Mouse (Mus musculus): ENCODE data around the gene Myo16. TPM values are rescaled to one million over a fixed set of nuclear protein-coding genes. Genes with fewer than 3 reads are reported as not detected.
A peak's percentile ranks its signal among the peaks of the same experiment; 100 is the strongest.

Myo16 gene
- total and polyA plus RNA-seq, 3 experiments, result 1.4 to 3.8 TPM; not detected in 1

DNA sequence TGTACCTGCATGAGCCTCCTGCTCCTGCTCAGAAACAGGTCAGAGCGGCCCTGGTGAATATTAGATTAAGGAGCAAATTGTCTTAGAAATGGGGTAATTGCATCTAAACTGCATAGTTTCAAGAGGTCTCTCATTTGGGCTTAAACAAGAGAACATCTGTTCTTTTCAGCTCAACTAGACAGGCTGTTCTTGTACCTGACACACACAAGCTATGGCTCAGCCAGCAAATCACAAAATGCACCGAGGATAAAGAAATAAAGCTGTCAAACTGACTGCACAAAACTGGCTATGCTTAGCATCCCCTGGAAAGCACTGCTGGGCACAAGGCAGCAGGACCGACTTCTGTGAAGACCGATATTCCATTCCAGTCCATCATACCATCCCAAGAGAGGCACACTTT, 372.0 kb downstream of the Myo16 start:
- TF ChIP-seq POLR2A (IDR thresholded peaks at IDR 0.05; ENCODE audit: insufficient read depth, low read depth, low read length) (no peak), CTCF (IDR thresholded peaks at IDR 0.05) (no peak), EP300 (IDR thresholded peaks at IDR 0.05; ENCODE audit: insufficient read depth, low read depth, low read length) (no peak)
- Histone ChIP-seq H3K79me2 (replicated peaks; ENCODE audit: control insufficient read depth, insufficient read depth, low read length) (no peaks in the 10 kb centered on the region), H3K4me3 (no peak overlapping the region), H3K27me3 (ENCODE audit: control insufficient read depth, insufficient read depth, low read length) (no peaks in the 10 kb centered on the region), H3K27ac (no peak overlapping the region), H3K36me3 (ENCODE audit: control insufficient read depth, insufficient read depth, low read length) (no peaks in the 10 kb centered on the region), H3K9ac (ENCODE audit: low read depth, low read length) (no peak overlapping the region), H3K4me1 (ENCODE audit: control insufficient read depth, insufficient read depth, low read length) (no peaks in the 10 kb centered on the region)
- no peak for DNase-seq
- 86% methylated on average over 4 of the region's 4 CpGs for WGBS
- intact Hi-C loops (cut with DNase I), result no loop called here

DNA sequence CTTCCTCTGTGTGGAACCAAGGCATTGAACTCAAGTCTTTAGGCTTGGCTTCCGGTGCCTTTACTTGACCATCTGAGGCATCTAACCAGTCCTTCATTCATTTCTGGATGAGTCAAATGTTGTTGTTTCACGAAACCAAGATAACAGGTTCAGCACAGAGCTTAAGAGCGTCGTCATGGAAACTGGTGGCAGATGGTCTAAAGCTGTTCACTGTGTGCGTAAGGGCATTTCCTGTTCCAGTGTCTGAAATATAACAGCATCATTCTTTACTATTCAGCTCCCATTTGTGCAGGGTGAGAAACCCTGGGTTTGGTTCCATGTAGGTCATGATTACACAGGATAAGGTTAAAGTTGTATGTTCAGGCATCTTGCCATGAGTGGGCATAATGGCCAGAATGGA, 372.9 kb downstream of the Myo16 start:
- no peak for DNase-seq
- no peaks in the 10 kb centered on the region for H3K4me1 ChIP-seq (ENCODE audit: control insufficient read depth, insufficient read depth, low read length)
- intact Hi-C loops (cut with DNase I), result no loop called here
- H3K27ac ChIP-seq, result no peak overlapping the region
- H3K27me3 ChIP-seq (ENCODE audit: control insufficient read depth, insufficient read depth, low read length), result no peaks in the 10 kb centered on the region
- H3K36me3 ChIP-seq (ENCODE audit: control insufficient read depth, insufficient read depth, low read length), result no peaks in the 10 kb centered on the region
- no peak overlapping the region for H3K4me3 ChIP-seq
- H3K79me2 ChIP-seq (replicated peaks; ENCODE audit: control insufficient read depth, insufficient read depth, low read length), result no peaks in the 10 kb centered on the region
- no peak overlapping the region for H3K9ac ChIP-seq (ENCODE audit: low read depth, low read length)
- TF ChIP-seq EP300 (IDR thresholded peaks at IDR 0.05; ENCODE audit: insufficient read depth, low read depth, low read length) (no peak), POLR2A (IDR thresholded peaks at IDR 0.05; ENCODE audit: insufficient read depth, low read depth, low read length) (no peak), CTCF (IDR thresholded peaks at IDR 0.05) (no peak)
- 42% methylated on average over 5 of the region's 5 CpGs for WGBS

DNA sequence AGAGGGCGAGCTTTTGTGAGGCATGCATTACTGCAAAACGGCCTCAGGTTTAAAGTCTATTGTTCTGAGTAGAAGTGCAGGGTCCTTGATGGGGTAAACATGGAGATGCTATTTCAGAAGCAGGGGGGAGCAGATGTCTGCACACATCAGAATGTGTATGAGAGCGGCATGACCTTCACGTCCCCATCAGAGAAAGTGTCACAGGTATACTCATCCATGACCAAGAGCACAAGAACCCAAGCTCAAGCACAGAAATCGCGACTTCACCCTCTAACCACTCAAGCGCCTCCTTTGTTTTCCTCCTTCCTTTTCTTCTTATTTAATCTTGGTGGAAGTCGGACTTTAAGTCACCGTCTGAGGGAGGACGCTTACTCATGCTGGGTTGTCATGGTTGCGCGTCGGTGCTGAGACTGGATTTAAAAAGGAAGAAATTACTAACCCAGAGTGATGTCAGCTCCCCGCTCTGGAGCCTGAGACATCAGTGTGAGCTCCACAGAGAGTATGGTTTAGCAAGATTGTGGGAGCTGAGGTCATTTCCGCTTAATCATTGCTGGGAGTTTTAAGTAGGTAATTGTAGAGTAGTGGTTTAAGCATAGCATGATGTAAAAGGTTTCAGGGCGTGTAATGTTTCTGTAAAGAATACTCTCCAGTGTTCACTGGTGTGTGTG, 381.0 kb downstream of the Myo16 start:
- H3K79me2 ChIP-seq (replicated peaks; ENCODE audit: control insufficient read depth, insufficient read depth, low read length), result no peaks in the 10 kb centered on the region
- no peak overlapping the region for H3K27ac ChIP-seq
- H3K9ac ChIP-seq (ENCODE audit: low read depth, low read length), result no peak overlapping the region
- H3K36me3 ChIP-seq (ENCODE audit: control insufficient read depth, insufficient read depth, low read length), result no peaks in the 10 kb centered on the region
- WGBS, result 51% methylated on average over 16 of the region's 16 CpGs
- intact Hi-C loops (cut with DNase I), result no loop called here
- no peaks in the 10 kb centered on the region for H3K27me3 ChIP-seq (ENCODE audit: control insufficient read depth, insufficient read depth, low read length)
- DNase-seq, result peak in 1 of 2 experiments; percentile 3
- H3K4me3 ChIP-seq, result no peak overlapping the region
- TF ChIP-seq EP300 (IDR thresholded peaks at IDR 0.05; ENCODE audit: insufficient read depth, low read depth, low read length) (no peak), POLR2A (IDR thresholded peaks at IDR 0.05; ENCODE audit: insufficient read depth, low read depth, low read length) (no peak), CTCF (IDR thresholded peaks at IDR 0.05) (no peak)
- H3K4me1 ChIP-seq (ENCODE audit: control insufficient read depth, insufficient read depth, low read length), result no peaks in the 10 kb centered on the region

DNA sequence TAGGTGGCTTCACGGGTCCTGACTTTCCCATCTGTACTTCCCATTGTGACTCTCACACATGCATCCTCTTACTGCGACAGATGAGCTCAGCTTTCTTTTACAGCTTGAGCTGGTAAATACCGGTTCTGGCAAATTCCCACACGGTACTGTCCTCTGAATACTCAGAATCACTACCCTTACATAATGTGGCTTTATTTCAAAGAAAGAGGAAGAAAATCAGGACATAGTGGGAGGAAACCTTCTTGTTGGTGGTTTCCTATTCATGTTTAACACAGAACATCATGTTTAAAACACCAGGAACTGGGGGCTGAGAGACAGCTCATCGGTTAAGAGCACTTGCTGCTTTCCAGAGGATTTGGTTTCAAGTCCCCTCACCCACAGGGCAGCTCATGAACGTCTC, 384.6 kb downstream of the Myo16 start:
- intact Hi-C loops (cut with DNase I), result no loop called here
- DNase-seq, result no peak
- 62% methylated on average over 6 of the region's 6 CpGs for WGBS
- Histone ChIP-seq H3K36me3 (ENCODE audit: control insufficient read depth, insufficient read depth, low read length) (no peaks in the 10 kb centered on the region), H3K79me2 (replicated peaks; ENCODE audit: control insufficient read depth, insufficient read depth, low read length) (no peaks in the 10 kb centered on the region), H3K4me1 (ENCODE audit: control insufficient read depth, insufficient read depth, low read length) (no peaks in the 10 kb centered on the region), H3K9ac (ENCODE audit: low read depth, low read length) (no peak overlapping the region), H3K27me3 (ENCODE audit: control insufficient read depth, insufficient read depth, low read length) (no peaks in the 10 kb centered on the region), H3K27ac (no peak overlapping the region), H3K4me3 (no peak overlapping the region)
- no peak for TF ChIP-seq CTCF (IDR thresholded peaks at IDR 0.05)
- no peak for TF ChIP-seq EP300 (IDR thresholded peaks at IDR 0.05; ENCODE audit: insufficient read depth, low read depth, low read length)
- TF ChIP-seq POLR2A (IDR thresholded peaks at IDR 0.05; ENCODE audit: insufficient read depth, low read depth, low read length), result no peak

DNA sequence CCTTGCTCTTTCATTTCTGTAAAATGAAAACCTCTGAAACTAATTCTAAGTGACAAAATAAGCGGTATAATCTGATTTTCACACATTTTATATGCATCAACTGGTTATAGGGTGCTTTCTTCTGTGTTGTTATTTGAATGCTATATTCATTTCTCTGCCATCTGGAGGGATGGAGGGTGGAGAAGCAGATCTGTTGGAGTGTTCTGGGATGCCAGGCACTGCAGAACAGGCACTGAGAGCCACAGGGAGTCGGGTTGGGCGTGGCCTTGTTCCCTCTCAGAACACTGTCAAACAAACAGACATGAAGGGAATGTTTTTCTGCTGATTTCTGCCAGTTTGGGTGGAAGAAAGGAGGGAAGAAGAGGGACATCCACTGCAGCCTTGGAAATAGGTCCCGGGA, 386.0 kb downstream of the Myo16 start:
- Histone ChIP-seq H3K9ac (ENCODE audit: low read depth, low read length) (no peak overlapping the region), H3K27ac (no peak overlapping the region), H3K4me1 (ENCODE audit: control insufficient read depth, insufficient read depth, low read length) (no peaks in the 10 kb centered on the region), H3K36me3 (ENCODE audit: control insufficient read depth, insufficient read depth, low read length) (no peaks in the 10 kb centered on the region), H3K79me2 (replicated peaks; ENCODE audit: control insufficient read depth, insufficient read depth, low read length) (no peaks in the 10 kb centered on the region), H3K27me3 (ENCODE audit: control insufficient read depth, insufficient read depth, low read length) (no peaks in the 10 kb centered on the region), H3K4me3 (no peak overlapping the region)
- DNase-seq, result no peak
- 79% methylated on average over 4 of the region's 4 CpGs for WGBS
- TF ChIP-seq EP300 (IDR thresholded peaks at IDR 0.05; ENCODE audit: insufficient read depth, low read depth, low read length) (no peak), CTCF (IDR thresholded peaks at IDR 0.05) (no peak), POLR2A (IDR thresholded peaks at IDR 0.05; ENCODE audit: insufficient read depth, low read depth, low read length) (no peak)
- intact Hi-C loops (cut with DNase I), result no loop called here

DNA sequence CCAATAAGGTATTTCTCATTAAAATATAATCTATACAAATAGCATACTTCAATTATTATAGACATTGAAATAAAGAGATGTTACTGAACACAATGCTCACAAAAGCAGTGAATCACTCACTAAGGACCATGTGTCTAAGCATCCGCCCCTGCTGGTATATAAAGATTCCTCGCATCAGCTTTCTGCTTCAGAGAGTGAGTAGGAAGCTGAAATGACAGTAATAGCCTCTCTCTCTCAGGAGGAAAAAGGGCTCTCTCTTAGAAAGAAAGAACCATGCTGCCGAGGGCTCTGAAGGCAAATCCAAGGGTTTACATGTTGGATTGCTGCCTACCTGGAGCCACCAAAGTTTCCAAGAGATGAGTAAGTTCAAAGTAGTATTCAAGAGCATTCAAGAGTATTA, 392.2 kb downstream of the Myo16 start:
- WGBS, result 83% methylated on average over 3 of the region's 3 CpGs
- Histone ChIP-seq H3K27ac (no peak overlapping the region), H3K4me1 (ENCODE audit: control insufficient read depth, insufficient read depth, low read length) (no peaks in the 10 kb centered on the region), H3K27me3 (ENCODE audit: control insufficient read depth, insufficient read depth, low read length) (no peaks in the 10 kb centered on the region), H3K79me2 (replicated peaks; ENCODE audit: control insufficient read depth, insufficient read depth, low read length) (no peaks in the 10 kb centered on the region), H3K4me3 (no peak overlapping the region), H3K9ac (ENCODE audit: low read depth, low read length) (no peak overlapping the region), H3K36me3 (ENCODE audit: control insufficient read depth, insufficient read depth, low read length) (no peaks in the 10 kb centered on the region)
- TF ChIP-seq CTCF (IDR thresholded peaks at IDR 0.05), result no peak
- intact Hi-C loops (cut with DNase I), result no loop called here
- no peak for DNase-seq

Data from heart, adult 2 months (tissue).